Mouse (Mus musculus) layer of hippocampus, postnatal 10 days (tissue): ENCODE measurements around the gene Arel1. TPM values are rescaled to one million over a fixed set of nuclear protein-coding genes. Genes with fewer than 3 reads are reported as not detected.

Experiments used
- DNase-seq, 2 experiments: peaks; one replicate each; pipeline ENCODE4 v3.0.0; 2021; ENCODE audit warnings: low spot score in 2 of 2
- total RNA-seq, 2 experiments: library from RNA; stranded (reverse); gene quantifications; 2 replicates each; pipeline ENCODE4 v1.2.3; 2021

Gene Arel1
- total RNA-seq, 2 experiments from 2014 or later: 79.5 to 91.8 TPM

- DNase-seq: peak; percentile 20 to 37
Observed at GRCm38 (mm10) chr12:84907627-84908480, 62.8 kb downstream of the Arel1 start.

GRCm38 (mm10) chr12:84907024-84907626 is 63.6 kb downstream of the Arel1 start:
- DNase-seq: no peak

- DNase-seq: no peak
Observed at GRCm38 (mm10) chr12:84904399-84904798, 66.3 kb downstream of the Arel1 start.

- DNase-seq: no peak
Observed at GRCm38 (mm10) chr12:84900317-84900716, 70.4 kb downstream of the Arel1 start.

- DNase-seq: no peak
Observed at GRCm38 (mm10) chr12:84897322-84897721, 73.4 kb downstream of the Arel1 start.

- no peak for DNase-seq
Observed at GRCm38 (mm10) chr12:84896235-84896634, 74.5 kb downstream of the Arel1 start.

- DNase-seq: no peak
Observed at GRCm38 (mm10) chr12:84893648-84894628, 76.8 kb downstream of the Arel1 start.

- DNase-seq: no peak
Observed at GRCm38 (mm10) chr12:84890289-84890688, 80.4 kb downstream of the Arel1 start.

- no peak for DNase-seq
Observed at GRCm38 (mm10) chr12:84885107-84885876, 85.4 kb downstream of the Arel1 start.

- no peak for DNase-seq
Observed at GRCm38 (mm10) chr12:84884423-84885076, 86.2 kb downstream of the Arel1 start.

- no peak for DNase-seq
Observed at GRCm38 (mm10) chr12:84882796-84883195, 87.9 kb downstream of the Arel1 start.

GRCm38 (mm10) chr12:84880091-84880490 is 90.6 kb downstream of the Arel1 start:
- DNase-seq: peak in 1 of 2 experiments; percentile 41

- peak; percentile 85 to 88 for DNase-seq
Observed at GRCm38 (mm10) chr12:84876481-84877121, 94.1 kb downstream of the Arel1 start, which contains the start of gene Ltbp2. TSS of gene Ltbp2 (minus strand) at chr12:84876532.

- DNase-seq: no peak
Observed at GRCm38 (mm10) chr12:84875761-84876480, 94.8 kb downstream of the Arel1 start.

- no peak for DNase-seq
Observed at GRCm38 (mm10) chr12:84873434-84873833, 97.3 kb downstream of the Arel1 start.

- no peak for DNase-seq
Observed at GRCm38 (mm10) chr12:84872310-84872709, 98.4 kb downstream of the Arel1 start.
